Mouse (Mus musculus) neural tube, embryonic 10.5 days (tissue): Measurements from ENCODE around the gene Cstb.
A peak's percentile ranks its signal among the peaks of the same experiment; 100 is the strongest.

Experiments
- DNase-seq: peaks from one replicate; pipeline ENCODE4 v3.0.0-alpha.2; 2017; ENCODE audit warnings: low spot score; ENCODE audit errors: extremely low spot score

Gene Cstb

GRCm38 (mm10) chr10:78425181-78426041 is at the start of gene Cstb:
Cstb (plus strand) TSS chr10:78425669.
- peak; percentile 87 for DNase-seq

GRCm38 (mm10) chr10:78378516-78378915 is 47.0 kb upstream of the Cstb start:
- DNase-seq, result no peak

GRCm38 (mm10) chr10:78383567-78383966 is 41.9 kb upstream of the Cstb start:
- DNase-seq, result no peak

DNA sequence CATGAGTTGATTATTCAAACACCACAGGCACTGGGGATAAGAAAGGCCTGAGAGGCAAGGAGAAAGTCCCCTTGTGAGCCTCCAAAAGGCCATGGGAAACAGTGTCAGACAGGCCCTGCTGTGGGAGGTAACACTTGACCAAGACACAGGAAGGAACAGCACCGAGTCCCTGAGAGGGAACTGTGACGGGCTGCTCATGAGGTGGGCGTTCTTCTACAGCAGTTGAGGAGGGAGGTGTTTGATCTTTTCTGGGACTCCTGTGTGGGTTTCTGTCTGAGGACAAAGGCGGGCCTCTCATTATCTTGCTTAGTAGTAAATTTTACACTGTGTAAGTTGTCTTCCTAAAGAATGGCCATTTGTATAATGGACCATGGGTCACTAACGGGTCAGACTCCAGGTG is 39.9 kb upstream of the Cstb start:
- DNase-seq, result no peak

GRCm38 (mm10) chr10:78388216-78388980 is 37.1 kb upstream of the Cstb start:
- DNase-seq, result no peak

DNA sequence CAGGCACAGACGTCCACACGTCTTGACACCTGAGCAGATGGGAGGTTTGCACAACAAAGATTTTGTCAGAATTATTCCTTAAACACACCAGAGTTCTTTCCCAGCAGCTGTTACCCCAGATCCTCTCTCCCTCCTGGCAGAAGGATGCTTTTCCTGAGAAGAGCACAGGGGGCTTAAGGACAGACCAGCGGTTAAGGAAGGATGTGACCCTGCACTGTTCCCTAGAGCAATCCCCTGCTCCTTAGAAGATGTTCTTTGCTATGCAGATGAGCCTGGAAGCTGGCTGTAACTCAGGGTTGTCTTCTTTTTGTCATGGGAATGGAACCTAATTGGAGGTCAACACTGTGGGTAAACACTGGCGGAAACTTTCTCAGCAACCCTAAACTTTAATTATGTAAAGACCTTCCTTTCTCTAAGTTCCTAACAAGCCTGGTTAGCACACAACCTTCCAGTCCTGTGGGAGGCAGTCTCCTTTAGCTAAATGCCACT is 34.4 kb upstream of the Cstb start:
- no peak for DNase-seq

- peak; percentile 80 for DNase-seq
These were observed 33.4 kb upstream of the Cstb start for GRCm38 (mm10) chr10:78392072-78392471.

DNA sequence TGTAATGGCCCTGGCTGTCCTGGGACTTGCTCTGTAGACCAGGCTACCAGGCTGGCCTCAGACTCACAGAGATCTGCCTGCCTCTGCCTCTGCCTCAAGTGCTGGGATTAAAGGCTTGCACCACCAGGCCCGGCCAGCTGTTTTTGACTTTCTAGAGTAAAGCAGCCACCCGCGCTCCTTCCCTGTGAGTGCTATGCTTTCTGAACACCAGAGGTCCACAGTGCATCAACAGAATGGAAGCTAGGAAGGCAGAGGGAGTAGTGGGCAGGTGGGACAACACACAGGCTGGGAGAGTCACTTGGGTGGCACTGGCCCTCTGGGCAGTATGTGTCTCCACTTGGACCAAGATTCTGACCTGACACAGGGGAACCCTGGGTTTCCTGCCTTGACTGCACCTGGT is 30.1 kb upstream of the Cstb start:
- no peak for DNase-seq

DNA sequence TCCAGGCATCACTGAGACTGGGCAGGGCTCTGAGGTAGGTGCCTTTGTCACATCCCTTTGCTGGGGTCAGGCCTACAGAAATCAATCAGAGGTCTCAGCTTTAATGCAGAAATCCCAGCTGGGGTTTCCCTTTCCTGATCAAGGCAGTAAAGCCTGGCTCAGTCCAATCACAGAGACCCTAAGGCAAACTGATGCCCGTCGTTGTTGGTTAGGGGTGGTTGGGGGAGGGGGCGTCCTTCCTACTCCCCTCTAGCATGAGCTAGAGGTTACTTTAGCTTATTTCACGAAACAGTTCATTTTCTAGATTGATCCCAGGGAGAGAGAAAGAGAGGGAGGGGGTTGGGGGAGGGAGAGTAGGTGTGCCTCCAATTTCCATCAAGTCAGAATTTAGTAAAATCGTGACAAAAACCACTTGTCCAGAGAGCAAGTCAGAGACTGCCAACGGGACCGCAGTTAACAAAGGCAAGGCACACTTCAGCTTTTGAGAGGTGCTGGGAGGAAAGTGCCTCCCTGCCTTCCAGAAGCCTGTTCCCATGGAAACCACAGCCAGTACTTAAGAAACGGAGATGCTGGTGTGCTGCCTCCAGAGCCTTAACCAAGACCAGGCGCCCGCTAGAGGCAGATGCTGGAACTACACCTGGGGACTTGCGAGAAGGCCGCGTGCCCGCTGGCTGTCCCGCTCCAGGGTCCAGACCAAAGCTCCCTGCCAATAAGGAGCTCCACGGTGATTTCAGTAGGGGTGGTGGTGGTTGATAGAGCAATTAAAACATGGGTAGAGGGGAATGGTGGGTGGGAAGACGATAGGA is 29.4 kb upstream of the Cstb start:
- peak; percentile 100 for DNase-seq

GRCm38 (mm10) chr10:78396625-78396885 is 28.9 kb upstream of the Cstb start:
- no peak for DNase-seq

DNA sequence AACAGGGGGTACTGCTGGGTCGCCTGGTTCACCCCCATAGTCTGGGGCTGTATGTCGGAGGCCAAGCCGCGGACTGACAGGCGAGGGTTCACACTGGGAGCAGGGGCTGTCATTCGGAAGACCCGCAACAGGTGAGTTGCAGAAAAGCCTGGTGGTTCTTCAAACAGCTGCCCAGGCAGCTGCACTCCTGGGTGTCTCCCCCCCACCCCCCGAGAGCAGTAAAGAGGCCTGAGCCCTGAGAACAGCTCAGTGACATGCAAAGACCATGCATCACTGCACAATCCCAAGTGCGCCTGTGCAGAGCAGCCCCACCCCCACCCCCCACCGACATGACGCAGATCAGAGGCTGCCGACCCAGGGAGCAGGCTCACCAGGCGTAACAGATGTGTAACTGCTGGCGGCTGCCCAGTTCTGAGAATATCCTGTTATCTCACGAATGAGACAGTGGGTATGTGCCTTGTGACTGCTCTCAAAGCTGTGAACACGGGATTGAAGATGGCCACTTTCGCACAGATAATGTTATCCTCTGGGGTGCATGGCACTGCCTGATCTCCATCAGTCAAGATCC is 26.3 kb upstream of the Cstb start:
- peak; percentile 44 for DNase-seq

DNA sequence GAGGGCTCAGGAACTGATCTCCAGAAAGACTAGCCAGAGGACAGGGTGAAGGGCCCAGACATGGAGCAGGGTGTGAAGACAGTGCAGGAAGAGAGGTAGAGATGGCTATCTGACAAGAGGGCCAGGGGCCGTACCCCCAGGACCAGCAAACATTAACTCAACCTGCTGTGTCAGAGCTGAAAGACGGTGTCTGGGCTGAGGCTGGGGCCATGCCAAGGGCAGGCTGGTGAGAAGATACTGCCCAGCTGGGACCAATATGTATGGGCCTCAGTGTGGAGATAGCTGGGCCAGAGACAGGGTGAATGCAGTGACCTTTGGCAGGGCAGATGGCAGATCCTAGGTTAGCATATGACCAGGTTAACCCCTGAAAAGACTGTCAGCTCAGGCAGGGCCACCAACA is 24.3 kb upstream of the Cstb start:
- no peak for DNase-seq

- DNase-seq, result no peak
These were observed 23.1 kb upstream of the Cstb start for GRCm38 (mm10) chr10:78402301-78402922.

DNA sequence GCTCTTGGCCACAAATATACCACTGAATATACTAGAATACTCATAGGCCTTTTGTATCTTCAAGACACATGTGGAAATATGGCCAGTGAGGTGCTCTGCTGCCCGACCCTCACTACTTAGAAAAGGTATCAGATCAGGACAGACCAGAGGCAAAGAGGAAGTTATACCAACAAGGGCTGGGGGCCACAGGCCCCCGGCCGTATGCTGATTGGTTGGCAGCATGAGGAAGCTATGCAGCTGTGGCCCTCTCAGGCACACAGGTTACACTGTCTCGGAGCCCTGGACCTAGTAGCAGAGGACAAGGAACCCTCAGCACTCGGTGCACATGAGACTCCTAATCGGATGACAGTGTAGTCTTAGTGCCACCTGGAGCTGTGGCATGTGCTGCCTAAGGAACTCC is 19.3 kb upstream of the Cstb start:
- DNase-seq, result no peak

- DNase-seq, result no peak
These were observed 18.3 kb upstream of the Cstb start for GRCm38 (mm10) chr10:78407132-78407531.

DNA sequence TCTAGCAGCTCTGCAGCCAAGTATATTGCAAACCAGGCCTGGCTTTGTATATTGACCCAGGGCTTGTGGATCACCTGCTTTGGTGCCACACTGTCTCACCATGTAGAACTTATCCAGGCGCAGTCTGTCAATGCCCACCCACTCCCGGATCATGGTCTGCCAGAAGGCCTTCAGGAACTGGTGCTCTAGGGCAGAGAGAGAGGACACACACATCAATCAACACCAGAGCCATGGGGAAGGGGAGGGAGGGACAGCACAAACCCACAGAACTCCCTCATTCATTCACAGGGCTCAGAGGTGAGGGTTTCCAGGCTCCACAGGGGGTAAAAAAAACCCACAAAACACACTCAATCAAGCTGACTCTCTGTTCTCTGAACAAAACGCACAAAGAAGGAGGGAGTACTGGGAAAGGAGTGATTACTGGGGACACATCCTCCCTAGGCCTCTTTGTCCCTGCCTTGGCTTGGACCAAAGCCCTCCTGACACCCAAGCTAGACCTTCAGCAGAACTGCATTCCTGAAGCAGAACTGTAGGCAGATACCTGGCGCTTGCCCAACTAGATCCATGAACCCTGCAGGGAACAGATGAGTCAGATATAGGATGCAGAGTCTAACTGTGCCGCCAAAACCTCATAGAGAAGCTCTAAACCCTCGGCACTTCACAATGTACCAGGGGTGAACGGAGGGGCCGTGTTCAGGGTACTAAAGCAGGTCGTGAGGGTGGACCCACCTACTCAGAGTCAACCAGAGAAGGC is 16.3 kb upstream of the Cstb start:
- no peak for DNase-seq

DNA sequence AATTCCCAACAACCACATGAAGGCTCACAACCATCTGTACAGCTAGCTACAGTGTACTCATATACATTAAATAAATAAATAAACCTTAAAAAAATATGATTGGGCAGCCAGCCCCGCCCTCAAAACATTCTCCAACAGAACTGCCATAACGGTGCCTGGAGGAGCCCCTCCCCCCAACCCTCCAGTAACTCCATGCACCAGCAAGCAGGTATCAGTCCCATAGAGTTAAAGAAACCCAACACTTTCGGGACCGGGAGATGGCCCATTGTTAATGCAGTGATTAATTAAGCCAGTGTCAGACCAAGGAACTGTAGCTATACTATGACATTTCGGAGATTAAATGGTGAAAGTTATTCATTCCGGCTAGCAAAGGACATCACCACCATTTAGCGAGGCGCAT is 13.6 kb upstream of the Cstb start:
- no peak for DNase-seq

- peak; percentile 98 for DNase-seq
These were observed 12.9 kb upstream of the Cstb start, which contains the start of gene Rrp1 for GRCm38 (mm10) chr10:78412319-78413151. Rrp1 (minus strand) TSS chr10:78413043.

DNA sequence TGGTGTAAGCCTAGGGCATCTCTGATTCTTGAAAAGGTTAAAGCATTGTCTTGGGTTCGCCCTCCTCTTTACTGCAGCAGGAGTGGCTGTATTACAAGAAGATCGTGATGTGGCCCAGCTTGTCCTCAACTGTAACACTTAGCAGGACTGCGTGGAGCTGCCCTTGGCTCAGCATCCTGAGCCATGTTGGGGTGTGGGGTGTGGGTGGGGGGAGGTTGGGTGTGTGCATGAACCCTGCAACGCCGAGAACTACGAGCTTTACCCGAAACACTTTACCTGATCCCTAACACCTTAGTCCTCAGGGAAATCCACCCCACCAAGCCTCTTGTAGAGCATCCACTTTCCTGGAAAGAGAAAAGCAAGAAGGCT is 12.3 kb upstream of the Cstb start:
- DNase-seq, result no peak
